Mouse (Mus musculus): Measurements from ENCODE around the gene Hsp90aa1.
"Not testable (repeated sequence)": the region's sequence is repeated elsewhere in the genome, so short reads cannot be mapped to it uniquely, and the experiment has no call there.

Gene Hsp90aa1

GRCm38 (mm10) chr12:110698523-110699170 is 3.9 kb downstream of the Hsp90aa1 start:
- DNase-seq (ENCODE audit: low read depth, low spot score): peak; percentile 79

GRCm38 (mm10) chr12:110698080-110698479 is 4.4 kb downstream of the Hsp90aa1 start:
- no peak for DNase-seq (ENCODE audit: low read depth, low spot score)

- DNase-seq (ENCODE audit: low read depth, low spot score): peak; percentile 37
Observed at GRCm38 (mm10) chr12:110697457-110697856, 5.1 kb downstream of the Hsp90aa1 start.

- DNase-seq (ENCODE audit: low read depth, low spot score): no peak
Observed at GRCm38 (mm10) chr12:110696975-110697400, 5.5 kb downstream of the Hsp90aa1 start.

GRCm38 (mm10) chr12:110696173-110696974 is 6.2 kb downstream of the Hsp90aa1 start:
- DNase-seq (ENCODE audit: low read depth, low spot score): peak; percentile 98

GRCm38 (mm10) chr12:110695676-110696171 is 6.8 kb downstream of the Hsp90aa1 start:
- DNase-seq (ENCODE audit: low read depth, low spot score): no peak

GRCm38 (mm10) chr12:110693378-110693777 is 9.2 kb downstream of the Hsp90aa1 start:
- not testable (repeated sequence) for DNase-seq (ENCODE audit: low read depth, low spot score)

GRCm38 (mm10) chr12:110689919-110690643 is 12.4 kb downstream of the Hsp90aa1 start:
- DNase-seq (ENCODE audit: low read depth, low spot score): no peak

- DNase-seq (ENCODE audit: low read depth, low spot score): not testable (repeated sequence)
Observed at GRCm38 (mm10) chr12:110688921-110689320, 13.6 kb downstream of the Hsp90aa1 start.

GRCm38 (mm10) chr12:110687894-110688734 is 14.4 kb downstream of the Hsp90aa1 start:
- DNase-seq (ENCODE audit: low read depth, low spot score): no peak

- no peak for DNase-seq (ENCODE audit: low read depth, low spot score)
Observed at GRCm38 (mm10) chr12:110683580-110683979, 18.9 kb downstream of the Hsp90aa1 start.

- DNase-seq (ENCODE audit: low read depth, low spot score): no peak
Observed at GRCm38 (mm10) chr12:110682561-110683299, 19.8 kb downstream of the Hsp90aa1 start, which contains the start of gene 1700001K19Rik. Gene 1700001K19Rik, minus strand, starts transcription at chr12:110682619.

GRCm38 (mm10) chr12:110681878-110682277 is 20.6 kb downstream of the Hsp90aa1 start:
- peak; percentile 42 for DNase-seq (ENCODE audit: low read depth, low spot score)

GRCm38 (mm10) chr12:110681191-110681590 is 21.3 kb downstream of the Hsp90aa1 start:
- no peak for DNase-seq (ENCODE audit: low read depth, low spot score)

GRCm38 (mm10) chr12:110674243-110674642 is 28.3 kb downstream of the Hsp90aa1 start:
- DNase-seq (ENCODE audit: low read depth, low spot score): peak; percentile 70

- no peak for DNase-seq (ENCODE audit: low read depth, low spot score)
Observed at GRCm38 (mm10) chr12:110667466-110668077, 35.0 kb downstream of the Hsp90aa1 start.

- no peak for DNase-seq (ENCODE audit: low read depth, low spot score)
Observed at GRCm38 (mm10) chr12:110661746-110662145, 40.8 kb downstream of the Hsp90aa1 start.

- no peak for DNase-seq (ENCODE audit: low read depth, low spot score)
Observed at GRCm38 (mm10) chr12:110651464-110651863, 51.1 kb downstream of the Hsp90aa1 start.

- DNase-seq (ENCODE audit: low read depth, low spot score): no peak
Observed at GRCm38 (mm10) chr12:110650241-110650641, 52.3 kb downstream of the Hsp90aa1 start.

Data from A20 (cell line).